Mouse (Mus musculus): ENCODE data around the gene Ptpn9. TPM values are rescaled to one million over a fixed set of nuclear protein-coding genes. Genes with fewer than 3 reads are reported as not detected.

The Ptpn9 gene
- total RNA-seq, 1 experiment = 6.8 TPM

GRCm38 (mm10) chr9:56961591-56961990, 33.1 kb upstream of the Ptpn9 start:
- DNase-seq (ENCODE audit: low read depth, low spot score) = no peak
- Histone ChIP-seq H3K9me3 (ENCODE audit: control insufficient read depth, insufficient read depth, low read depth, low read length) (no peaks in the 10 kb centered on the region), H3K9ac (ENCODE audit: insufficient read depth, low read depth, low read length, poor library complexity, severe bottlenecking) (no peak overlapping the region), H3K27ac (ENCODE audit: insufficient read depth, low read depth, low read length, poor library complexity, severe bottlenecking) (no peak overlapping the region), H3K4me3 (ENCODE audit: insufficient read depth in 1 of 2, low read depth in 1 of 2, low read length in 2 of 2, poor library complexity in 1 of 2, severe bottlenecking in 1 of 2) (no peak overlapping the region), H3K4me1 (ENCODE audit: control insufficient read depth in 2 of 2, insufficient read depth in 2 of 2, low read length in 2 of 2, poor library complexity in 1 of 2) (no peaks in the 10 kb centered on the region; a peak in 1 of 4 replicates), H3K36me3 (ENCODE audit: control insufficient read depth, insufficient read depth, low read length, poor library complexity, severe bottlenecking) (peaks cover 2% of the 10 kb centered on the region)
- TF ChIP-seq ZNF384 (IDR thresholded peaks at IDR 0.05; ENCODE audit: low read depth, low read length) (no peak), CHD2 (IDR thresholded peaks at IDR 0.05; ENCODE audit: low read depth, low read length) (no peak), HCFC1 (IDR thresholded peaks at IDR 0.05; ENCODE audit: borderline replicate concordance, insufficient read depth, low read length) (no peak), ZC3H11A (IDR thresholded peaks at IDR 0.05; ENCODE audit: borderline replicate concordance, low read depth, low read length) (no peak), MAFK (IDR thresholded peaks at IDR 0.05; ENCODE audit: insufficient read depth, low read depth, low read length) (no peak)
- in situ Hi-C loops (cut with MboI; ENCODE audit: low sequenced_read_pairs in 2 of 2, unreplicated experiment in 2 of 2) = no loop called here

- H3K36me3 ChIP-seq (ENCODE audit: control insufficient read depth, insufficient read depth, low read length, poor library complexity, severe bottlenecking) = peaks cover 4% of the 10 kb centered on the region; the same call in 1 of the 2 replicates
These were observed 24.6 kb upstream of the Ptpn9 start for GRCm38 (mm10) chr9:56970158-56970557.

GRCm38 (mm10) chr9:56973960-56974524, 20.7 kb upstream of the Ptpn9 start:
- in situ Hi-C loops (cut with MboI; ENCODE audit: low sequenced_read_pairs in 2 of 2, unreplicated experiment in 2 of 2) = no loop called here
- no peak overlapping the region for H3K27ac ChIP-seq (ENCODE audit: insufficient read depth, low read depth, low read length, poor library complexity, severe bottlenecking)
- DNase-seq (ENCODE audit: low read depth, low spot score) = no peak
- no peak for TF ChIP-seq MAFK (IDR thresholded peaks at IDR 0.05; ENCODE audit: insufficient read depth, low read depth, low read length)
- TF ChIP-seq ZC3H11A (IDR thresholded peaks at IDR 0.05; ENCODE audit: borderline replicate concordance, low read depth, low read length) = no peak
- no peak for TF ChIP-seq HCFC1 (IDR thresholded peaks at IDR 0.05; ENCODE audit: borderline replicate concordance, insufficient read depth, low read length)
- H3K4me1 ChIP-seq (ENCODE audit: control insufficient read depth in 2 of 2, insufficient read depth in 2 of 2, low read length in 2 of 2, poor library complexity in 1 of 2) = no peaks in the 10 kb centered on the region
- H3K36me3 ChIP-seq (ENCODE audit: control insufficient read depth, insufficient read depth, low read length, poor library complexity, severe bottlenecking) = peaks cover 5% of the 10 kb centered on the region; the same call in 1 of the 2 replicates
- H3K4me3 ChIP-seq (ENCODE audit: insufficient read depth in 1 of 2, low read depth in 1 of 2, low read length in 2 of 2, poor library complexity in 1 of 2, severe bottlenecking in 1 of 2) = no peak overlapping the region
- H3K9ac ChIP-seq (ENCODE audit: insufficient read depth, low read depth, low read length, poor library complexity, severe bottlenecking) = no peak overlapping the region
- H3K9me3 ChIP-seq (ENCODE audit: control insufficient read depth, insufficient read depth, low read depth, low read length) = no peaks in the 10 kb centered on the region

More at GRCm38 (mm10) chr9:56970158-56970557, 24.6 kb upstream of the Ptpn9 start:
- no peak for TF ChIP-seq ZNF384 (IDR thresholded peaks at IDR 0.05; ENCODE audit: low read depth, low read length)
- TF ChIP-seq HCFC1 (IDR thresholded peaks at IDR 0.05; ENCODE audit: borderline replicate concordance, insufficient read depth, low read length) = no peak
- TF ChIP-seq CHD2 (IDR thresholded peaks at IDR 0.05; ENCODE audit: low read depth, low read length) = no peak
- TF ChIP-seq ZC3H11A (IDR thresholded peaks at IDR 0.05; ENCODE audit: borderline replicate concordance, low read depth, low read length) = no peak
- TF ChIP-seq MAFK (IDR thresholded peaks at IDR 0.05; ENCODE audit: insufficient read depth, low read depth, low read length) = no peak
- H3K4me1 ChIP-seq (ENCODE audit: control insufficient read depth in 2 of 2, insufficient read depth in 2 of 2, low read length in 2 of 2, poor library complexity in 1 of 2) = no peaks in the 10 kb centered on the region
- H3K27ac ChIP-seq (ENCODE audit: insufficient read depth, low read depth, low read length, poor library complexity, severe bottlenecking) = no peak overlapping the region
- no peak for DNase-seq (ENCODE audit: low read depth, low spot score)
- H3K9me3 ChIP-seq (ENCODE audit: control insufficient read depth, insufficient read depth, low read depth, low read length) = no peaks in the 10 kb centered on the region
- in situ Hi-C loops (cut with MboI; ENCODE audit: low sequenced_read_pairs in 2 of 2, unreplicated experiment in 2 of 2) = no loop called here
- H3K4me3 ChIP-seq (ENCODE audit: insufficient read depth in 1 of 2, low read depth in 1 of 2, low read length in 2 of 2, poor library complexity in 1 of 2, severe bottlenecking in 1 of 2) = no peak overlapping the region
- H3K9ac ChIP-seq (ENCODE audit: insufficient read depth, low read depth, low read length, poor library complexity, severe bottlenecking) = no peak overlapping the region

GRCm38 (mm10) chr9:56975199-56975598, 19.5 kb upstream of the Ptpn9 start:
- peaks cover 5% of the 10 kb centered on the region; the same call in 1 of the 2 replicates for H3K36me3 ChIP-seq (ENCODE audit: control insufficient read depth, insufficient read depth, low read length, poor library complexity, severe bottlenecking)
- in situ Hi-C loops (cut with MboI; ENCODE audit: low sequenced_read_pairs in 2 of 2, unreplicated experiment in 2 of 2) = no loop called here
- H3K9ac ChIP-seq (ENCODE audit: insufficient read depth, low read depth, low read length, poor library complexity, severe bottlenecking) = no peak overlapping the region
- TF ChIP-seq HCFC1 (IDR thresholded peaks at IDR 0.05; ENCODE audit: borderline replicate concordance, insufficient read depth, low read length) (no peak), ZC3H11A (IDR thresholded peaks at IDR 0.05; ENCODE audit: borderline replicate concordance, low read depth, low read length) (no peak), ZNF384 (IDR thresholded peaks at IDR 0.05; ENCODE audit: low read depth, low read length) (no peak), CHD2 (IDR thresholded peaks at IDR 0.05; ENCODE audit: low read depth, low read length) (no peak), MAFK (IDR thresholded peaks at IDR 0.05; ENCODE audit: insufficient read depth, low read depth, low read length) (no peak)
- no peaks in the 10 kb centered on the region for H3K9me3 ChIP-seq (ENCODE audit: control insufficient read depth, insufficient read depth, low read depth, low read length)
- no peaks in the 10 kb centered on the region for H3K4me1 ChIP-seq (ENCODE audit: control insufficient read depth in 2 of 2, insufficient read depth in 2 of 2, low read length in 2 of 2, poor library complexity in 1 of 2)
- no peak for DNase-seq (ENCODE audit: low read depth, low spot score)
- H3K4me3 ChIP-seq (ENCODE audit: insufficient read depth in 1 of 2, low read depth in 1 of 2, low read length in 2 of 2, poor library complexity in 1 of 2, severe bottlenecking in 1 of 2) = no peak overlapping the region
- H3K27ac ChIP-seq (ENCODE audit: insufficient read depth, low read depth, low read length, poor library complexity, severe bottlenecking) = no peak overlapping the region
